Comparison of ENCODE assay signal across 9 mouse cellular contexts in genomic region chr17:65729945-65730741, GRCm38 (mm10). TPM values are rescaled to one million over a fixed set of nuclear protein-coding genes. Genes with fewer than 3 reads are reported as not detected.
DNase-seq lines count a peak whose midpoint lies in the region; ATAC-seq and TF ChIP-seq lines count a peak whose summit lies in the region.
"Had no signal": no experiment of that assay in that cellular context is flagged by ENCODE, and none has a peak within 500 bp of the region (broad histone marks: within the 10 kb centered on the region; RNA-seq: fewer than 3 reads in every experiment).

No protein-coding gene starts in this region.

- peak; percentile 69 for ATAC-seq in common myeloid progenitor, adult 5-6 weeks (replicated peaks; ENCODE audit: low read depth, poor library complexity, severe bottlenecking)
- ATAC-seq in lung, postnatal 0 days = peak; percentile 56
- ATAC-seq in hindbrain, postnatal 0 days = no peak

- H3K9ac ChIP-seq in lung, postnatal 0 days (replicated peaks; ENCODE audit: low read depth) = no peak overlapping the region
- H3K9ac ChIP-seq in hindbrain, postnatal 0 days (replicated peaks; ENCODE audit: low read length) = no peak overlapping the region

- no peak overlapping the region for H3K4me2 ChIP-seq in lung, postnatal 0 days (replicated peaks; ENCODE audit: low read depth, low read length)
- H3K4me2 ChIP-seq in hindbrain, postnatal 0 days (ENCODE audit: low read depth, low read length) = no peak overlapping the region

- peak; percentile 21 to 57 for DNase-seq in heart, adult 9 months (ENCODE audit: low spot score in 2 of 2)
- DNase-seq in heart, postnatal 14 days = no peak
- peak; percentile 83 for DNase-seq in 416B (ENCODE audit: low read depth)
- peak; percentile 59 for DNase-seq in lung, postnatal 0 days (ENCODE audit: low spot score)
- no peak for DNase-seq in thymus, postnatal 0 days (ENCODE audit: low spot score)
- DNase-seq in hindbrain, postnatal 0 days (ENCODE audit: low spot score) = no peak
- DNase-seq in right cerebral cortex, adult 18-20 months = no peak
- DNase-seq: kidney, adult 8-10 months had no signal

- no peaks in the 10 kb centered on the region for H3K4me1 ChIP-seq in lung, postnatal 0 days (ENCODE audit: insufficient read depth, low read depth, low read length)
- H3K4me1 ChIP-seq in hindbrain, postnatal 0 days (ENCODE audit: insufficient read depth, low read length) = no peaks in the 10 kb centered on the region

- H3K4me3 ChIP-seq in lung, postnatal 0 days (ENCODE audit: low read depth, low read length) = no peak overlapping the region
- no peak overlapping the region for H3K4me3 ChIP-seq in hindbrain, postnatal 0 days (ENCODE audit: low read length)

- WGBS in lung, postnatal 0 days = 54% methylated on average over 15 of the region's 16 CpGs
- WGBS in hindbrain, postnatal 0 days = 73% methylated on average over 16 of the region's 16 CpGs

- TF ChIP-seq CTCF in lung, postnatal 0 days (IDR thresholded peaks at IDR 0.05) = no peak
- TF ChIP-seq CTCF in hindbrain, postnatal 0 days (IDR thresholded peaks at IDR 0.05; ENCODE audit: low read depth) = no peak

- intact Hi-C loops in heart, postnatal 14 days (cut with DNase I) = loop anchor here (5.0 kb wide), 1 partner anchor 42 kb away; the partner anchor contains the start of gene Rab31

- peak; percentile 11; the same call in 1 of the 2 replicates for TF ChIP-seq EP300 in lung, postnatal 0 days (IDR thresholded peaks at IDR 0.05)

- peak overlapping the region; percentile 32 for H3K27ac ChIP-seq in lung, postnatal 0 days (ENCODE audit: low read length)
- H3K27ac ChIP-seq in hindbrain, postnatal 0 days = no peak overlapping the region

- no peaks in the 10 kb centered on the region for H3K9me3 ChIP-seq in lung, postnatal 0 days (ENCODE audit: low read length)
- H3K9me3 ChIP-seq in hindbrain, postnatal 0 days (ENCODE audit: low read length) = no peaks in the 10 kb centered on the region

- H3K27me3 ChIP-seq in lung, postnatal 0 days (replicated peaks; ENCODE audit: insufficient read depth, low read length) = no peaks in the 10 kb centered on the region
- H3K27me3 ChIP-seq in hindbrain, postnatal 0 days (ENCODE audit: insufficient read depth, low read length) = no peaks in the 10 kb centered on the region

- H3K36me3 ChIP-seq in lung, postnatal 0 days (ENCODE audit: insufficient read depth, low read length) = no peaks in the 10 kb centered on the region
- H3K36me3 ChIP-seq in hindbrain, postnatal 0 days (ENCODE audit: insufficient read depth, low read length) = no peaks in the 10 kb centered on the region

RNA-seq across cellular contexts. Expression of gene Rab31, which starts 42.4 kb away (rescaled TPM):
- 10 to 100 TPM; 25.7 to 28.7 TPM for total RNA-seq in heart, postnatal 14 days (2021)
- total RNA-seq in common myeloid progenitor, adult 5-6 weeks (2017) = 45.9 and 56.4 TPM in 2 replicates
- polyA plus RNA-seq in lung, postnatal 0 days (2015; fragmentation: Nextera tagmentation; extraction: Ambion mirVana) = 33.3 and 33.5 TPM in 2 replicates
- polyA plus RNA-seq in thymus, postnatal 0 days (2015; fragmentation: Nextera tagmentation; extraction: Ambion mirVana) = 5.7 and 6.0 TPM in 2 replicates
- total RNA-seq in hindbrain, postnatal 0 days (2014; rRNA removed) = 88.1 and 89.8 TPM in 2 replicates
- polyA plus RNA-seq in hindbrain, postnatal 0 days (2015; fragmentation: Nextera tagmentation; extraction: Ambion mirVana) = 67.2 and 70.9 TPM in 2 replicates

RNA-seq across cellular contexts. Expression of gene Ppp4r1, which starts 52.2 kb away (rescaled TPM):
- 10 to 100 TPM; 51.8 to 58.6 TPM for total RNA-seq in heart, postnatal 14 days (2021)
- 53.1 and 60.4 TPM in 2 replicates for total RNA-seq in common myeloid progenitor, adult 5-6 weeks (2017)
- 21.2 and 26.5 TPM in 2 replicates for polyA plus RNA-seq in lung, postnatal 0 days (2015; fragmentation: Nextera tagmentation; extraction: Ambion mirVana)
- polyA plus RNA-seq in thymus, postnatal 0 days (2015; fragmentation: Nextera tagmentation; extraction: Ambion mirVana) = 19.1 and 19.2 TPM in 2 replicates
- 39.4 and 48.6 TPM in 2 replicates for total RNA-seq in hindbrain, postnatal 0 days (2014; rRNA removed)
- polyA plus RNA-seq in hindbrain, postnatal 0 days (2015; fragmentation: Nextera tagmentation; extraction: Ambion mirVana) = 24.9 and 26.2 TPM in 2 replicates

Comparison
In these comparisons a context has a peak if more than half of its experiments do, and no peak if none do; other contexts are left out.
1. DNase-seq: peak in heart, adult 9 months (2 of 2), 416B (single experiment) and lung, postnatal 0 days (single experiment); none in heart, postnatal 14 days (0 of 2), thymus, postnatal 0 days (single experiment), hindbrain, postnatal 0 days (single experiment) and right cerebral cortex, adult 18-20 months (single experiment).